Mouse (Mus musculus): ENCODE results near the gene Stat5a. TPM values are rescaled to one million over a fixed set of nuclear protein-coding genes. Genes with fewer than 3 reads are reported as not detected.

The Stat5a gene
- polyA plus RNA-seq, 1 experiment from 2014 or later, result 0.85 TPM

- no peak overlapping the region for H3K4me2 ChIP-seq
- H3K27me3 ChIP-seq, result no peaks in the 10 kb centered on the region
- peaks cover 4% of the 10 kb centered on the region for H3K9me3 ChIP-seq (replicated peaks)
- no peak overlapping the region for H3K27ac ChIP-seq
- WGBS, result 85% methylated on average over 8 of the region's 8 CpGs
- no peak overlapping the region for H3K4me3 ChIP-seq
- no peaks in the 10 kb centered on the region for H3K36me3 ChIP-seq (ENCODE audit: poor library complexity, severe bottlenecking)
- no peak overlapping the region for H3K9ac ChIP-seq
- ATAC-seq, result no peak
- H3K4me1 ChIP-seq, result no peaks in the 10 kb centered on the region
Observed at GRCm38 (mm10) chr11:100839523-100839922, 19.6 kb upstream of the Stat5a start.

GRCm38 (mm10) chr11:100840866-100841265 lies 18.3 kb upstream of the Stat5a start:
- no peak overlapping the region for H3K27ac ChIP-seq
- WGBS, result 81% methylated on average over 12 of the region's 12 CpGs
- H3K36me3 ChIP-seq (ENCODE audit: poor library complexity, severe bottlenecking), result no peaks in the 10 kb centered on the region
- no peak overlapping the region for H3K9ac ChIP-seq
- no peaks in the 10 kb centered on the region for H3K27me3 ChIP-seq
- no peak overlapping the region for H3K4me3 ChIP-seq
- H3K9me3 ChIP-seq (replicated peaks), result peaks cover 4% of the 10 kb centered on the region
- no peak overlapping the region for H3K4me2 ChIP-seq
- no peaks in the 10 kb centered on the region for H3K4me1 ChIP-seq
- no peak for ATAC-seq

DNA sequence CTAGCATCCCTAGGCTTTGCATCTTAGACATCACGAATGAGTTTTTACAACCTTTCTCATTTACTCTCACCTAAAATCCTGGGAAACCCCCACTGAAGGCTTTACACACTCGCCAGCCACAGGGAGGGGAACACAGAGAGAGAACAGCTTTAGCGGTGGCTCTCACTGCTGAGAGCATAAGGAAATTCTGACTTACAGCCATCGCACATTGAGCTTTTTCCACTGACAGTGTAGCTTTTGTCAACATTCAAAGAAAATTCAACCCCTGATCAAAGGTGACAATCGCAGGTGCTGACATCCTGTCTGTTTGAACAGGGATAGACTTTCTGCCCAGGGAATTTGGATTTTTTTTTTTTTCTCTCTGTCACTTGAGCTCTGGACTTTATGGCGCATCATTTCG lies 17.1 kb upstream of the Stat5a start:
- Histone ChIP-seq H3K9ac (no peak overlapping the region), H3K4me3 (no peak overlapping the region), H3K27ac (no peak overlapping the region), H3K27me3 (no peaks in the 10 kb centered on the region), H3K36me3 (ENCODE audit: poor library complexity, severe bottlenecking) (no peaks in the 10 kb centered on the region), H3K4me2 (no peak overlapping the region), H3K9me3 (replicated peaks) (peaks cover 4% of the 10 kb centered on the region), H3K4me1 (no peaks in the 10 kb centered on the region)
- no peak for ATAC-seq
- 88% methylated on average over 7 of the region's 7 CpGs for WGBS

DNA sequence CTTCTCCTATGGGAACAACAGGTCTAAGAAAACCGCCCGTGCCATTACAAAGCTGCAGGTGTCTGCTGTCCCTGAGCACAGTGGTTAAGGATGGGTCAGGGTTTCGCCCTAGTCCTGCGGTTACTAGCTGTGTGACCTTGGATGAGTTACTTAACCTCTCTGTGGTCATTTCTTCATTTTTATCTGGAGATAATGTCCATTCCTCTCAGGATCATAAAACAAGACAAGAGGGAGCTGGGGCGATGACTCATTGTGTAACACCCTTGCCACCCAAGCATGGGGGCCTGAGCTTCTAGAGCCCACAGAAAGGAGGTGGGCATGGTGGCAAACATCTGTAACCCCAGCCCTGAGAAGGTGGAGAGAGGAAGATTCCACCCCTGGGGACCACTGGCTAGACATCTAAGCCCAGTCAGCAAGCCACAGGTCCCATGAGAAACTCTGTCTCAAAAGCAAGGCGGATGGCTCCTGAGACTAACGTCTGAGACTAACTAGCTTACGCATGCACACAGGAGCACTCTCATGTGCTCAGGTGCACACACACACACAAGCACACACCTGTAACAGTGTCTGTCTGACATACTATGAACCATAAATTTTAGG lies 16.0 kb upstream of the Stat5a start:
- H3K9me3 ChIP-seq (replicated peaks), result no peaks in the 10 kb centered on the region
- H3K27ac ChIP-seq, result no peak overlapping the region
- no peaks in the 10 kb centered on the region for H3K27me3 ChIP-seq
- no peak overlapping the region for H3K9ac ChIP-seq
- no peak overlapping the region for H3K4me3 ChIP-seq
- ATAC-seq, result no peak
- H3K36me3 ChIP-seq (ENCODE audit: poor library complexity, severe bottlenecking), result no peaks in the 10 kb centered on the region
- WGBS, result 97% methylated on average over 8 of the region's 8 CpGs
- H3K4me1 ChIP-seq, result no peaks in the 10 kb centered on the region
- no peak overlapping the region for H3K4me2 ChIP-seq

DNA sequence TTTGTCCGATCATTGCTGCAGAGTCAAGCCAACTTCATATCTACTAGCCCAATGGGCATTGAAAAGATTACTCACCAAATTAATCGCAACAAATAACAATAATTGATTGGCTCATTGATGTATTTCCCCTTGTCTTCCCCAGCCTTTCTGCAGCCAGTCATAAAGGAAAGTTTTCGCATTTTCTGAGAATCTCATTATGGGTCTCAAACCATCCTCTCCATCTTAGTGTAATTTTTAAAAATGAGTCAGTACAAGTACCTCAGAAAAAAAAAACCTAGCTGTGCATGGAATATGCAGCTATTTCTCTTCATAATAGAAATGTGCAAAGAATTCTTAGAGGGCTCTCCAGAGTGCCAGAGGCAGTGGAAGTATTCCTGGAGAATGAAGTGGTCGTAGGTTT lies 15.0 kb upstream of the Stat5a start:
- Histone ChIP-seq H3K4me2 (no peak overlapping the region), H3K4me3 (no peak overlapping the region), H3K9me3 (replicated peaks) (no peaks in the 10 kb centered on the region), H3K36me3 (ENCODE audit: poor library complexity, severe bottlenecking) (no peaks in the 10 kb centered on the region), H3K4me1 (peaks cover 4% of the 10 kb centered on the region), H3K27me3 (no peaks in the 10 kb centered on the region), H3K9ac (no peak overlapping the region), H3K27ac (no peak overlapping the region)
- 90% methylated on average over 4 of the region's 4 CpGs for WGBS
- ATAC-seq, result no peak

- Histone ChIP-seq H3K27ac (no peak overlapping the region), H3K4me3 (no peak overlapping the region), H3K9ac (no peak overlapping the region), H3K9me3 (replicated peaks) (no peaks in the 10 kb centered on the region), H3K4me2 (no peak overlapping the region), H3K27me3 (no peaks in the 10 kb centered on the region), H3K4me1 (peaks cover 13% of the 10 kb centered on the region), H3K36me3 (ENCODE audit: poor library complexity, severe bottlenecking) (no peaks in the 10 kb centered on the region)
- 84% methylated on average over 6 of the region's 6 CpGs for WGBS
- no peak for ATAC-seq
Observed at GRCm38 (mm10) chr11:100845793-100846192, 13.4 kb upstream of the Stat5a start.

GRCm38 (mm10) chr11:100847572-100847971 lies 11.6 kb upstream of the Stat5a start:
- Histone ChIP-seq H3K9me3 (replicated peaks) (no peaks in the 10 kb centered on the region), H3K4me3 (no peak overlapping the region), H3K4me1 (peaks cover 20% of the 10 kb centered on the region), H3K9ac (no peak overlapping the region), H3K27me3 (peaks cover 9% of the 10 kb centered on the region), H3K4me2 (no peak overlapping the region), H3K27ac (no peak overlapping the region), H3K36me3 (ENCODE audit: poor library complexity, severe bottlenecking) (no peaks in the 10 kb centered on the region)
- ATAC-seq, result no peak
- 90% methylated on average over 4 of the region's 4 CpGs for WGBS

GRCm38 (mm10) chr11:100848080-100848479 lies 11.1 kb upstream of the Stat5a start:
- no peaks in the 10 kb centered on the region for H3K9me3 ChIP-seq (replicated peaks)
- no peak overlapping the region for H3K4me2 ChIP-seq
- no peak for ATAC-seq
- peaks cover 20% of the 10 kb centered on the region for H3K4me1 ChIP-seq
- no peak overlapping the region for H3K9ac ChIP-seq
- no peaks in the 10 kb centered on the region for H3K36me3 ChIP-seq (ENCODE audit: poor library complexity, severe bottlenecking)
- H3K27me3 ChIP-seq, result peaks cover 13% of the 10 kb centered on the region
- no peak overlapping the region for H3K27ac ChIP-seq
- H3K4me3 ChIP-seq, result no peak overlapping the region
- WGBS, result 87% methylated on average over 4 of the region's 4 CpGs

- Histone ChIP-seq H3K27ac (no peak overlapping the region), H3K36me3 (ENCODE audit: poor library complexity, severe bottlenecking) (no peaks in the 10 kb centered on the region), H3K9me3 (replicated peaks) (no peaks in the 10 kb centered on the region), H3K9ac (peak overlapping the region; percentile 90; the same call in 1 of the 2 replicates), H3K4me2 (peak overlapping the region; percentile 92), H3K4me1 (peaks cover 20% of the 10 kb centered on the region), H3K4me3 (peak overlapping the region; percentile 82), H3K27me3 (peaks cover 17% of the 10 kb centered on the region)
- no peak for ATAC-seq
- WGBS, result 64% methylated on average over 6 of the region's 6 CpGs
Observed at GRCm38 (mm10) chr11:100848789-100849379, 10.3 kb upstream of the Stat5a start.

DNA sequence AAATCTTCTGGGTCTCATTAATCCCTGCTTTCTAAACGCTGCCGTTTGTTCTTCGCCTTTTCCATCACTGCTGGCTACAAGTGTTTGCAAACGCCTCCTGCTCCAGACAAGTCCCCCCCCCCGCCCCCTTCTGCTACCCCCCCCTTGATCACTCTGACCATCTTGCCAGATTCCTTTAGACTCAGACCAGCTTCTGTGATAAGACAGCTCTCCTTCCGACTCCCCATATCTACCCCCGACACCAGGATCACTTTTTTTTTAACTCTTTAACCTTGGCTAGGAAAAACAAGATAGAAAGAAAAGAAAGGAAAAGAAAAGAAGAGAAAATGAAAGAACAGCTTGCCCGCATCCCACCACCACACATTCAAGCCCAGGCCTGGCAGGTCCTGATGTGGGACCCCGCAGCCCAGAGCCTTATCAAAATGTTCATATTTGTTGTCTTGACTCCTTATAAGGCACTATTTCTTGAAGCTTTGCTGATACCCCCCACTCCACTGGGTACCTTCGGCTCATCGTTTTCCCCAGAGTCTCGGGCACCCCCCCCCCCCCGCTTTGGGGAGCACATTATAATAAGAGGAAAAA lies 9.6 kb upstream of the Stat5a start:
- WGBS, result under 1% methylated on average over 13 of the region's 13 CpGs
- ATAC-seq, result no peak
- Histone ChIP-seq H3K4me2 (peak overlapping the region; percentile 92), H3K4me3 (peak overlapping the region; percentile 82), H3K36me3 (ENCODE audit: poor library complexity, severe bottlenecking) (no peaks in the 10 kb centered on the region), H3K27ac (peak overlapping the region; percentile 70; the same call in 1 of the 2 replicates), H3K9ac (peak overlapping the region; percentile 90), H3K4me1 (peaks cover 20% of the 10 kb centered on the region), H3K27me3 (peaks cover 23% of the 10 kb centered on the region), H3K9me3 (replicated peaks) (no peaks in the 10 kb centered on the region)

DNA sequence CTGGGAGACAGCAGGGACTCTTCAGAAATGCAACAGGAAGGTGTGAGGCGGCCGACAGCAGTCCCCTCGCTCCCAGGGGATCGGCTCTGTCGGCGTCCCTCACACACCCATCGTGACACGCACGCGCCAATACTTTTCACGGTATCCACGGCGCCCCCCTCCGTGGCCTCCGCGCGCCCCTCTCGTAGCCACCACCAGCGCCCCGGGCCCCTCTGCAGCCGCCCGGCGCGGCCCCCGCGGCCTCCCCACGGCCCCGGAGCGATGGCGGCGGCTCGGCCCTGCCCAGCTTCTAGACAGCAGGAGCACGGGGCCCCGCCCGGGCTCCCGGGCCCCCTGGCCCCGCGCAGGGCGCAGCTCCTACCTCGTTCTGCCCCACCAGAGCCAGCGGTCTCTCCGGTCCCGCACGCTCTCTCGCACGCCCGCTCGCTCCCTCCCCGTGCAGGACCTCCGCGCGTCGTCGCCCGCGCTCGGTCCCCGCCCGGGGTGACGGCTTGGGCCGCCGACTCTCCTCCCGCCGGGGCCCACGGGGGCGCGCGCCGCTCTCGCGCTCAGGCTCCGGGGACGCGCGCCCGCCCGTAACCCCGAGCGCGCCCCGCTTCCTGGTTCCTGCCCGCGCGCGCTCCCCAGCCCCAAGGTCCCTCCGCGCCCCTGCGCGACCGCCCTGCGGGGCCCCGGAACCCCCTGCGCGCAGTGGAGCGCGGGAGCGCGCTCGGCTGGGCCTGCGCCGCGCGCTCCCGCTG lies 8.9 kb upstream of the Stat5a start, which contains the start of gene Stat5b:
Stat5b (minus strand) TSS at position 687 of the 740 bp plus-strand sequence.
- peaks cover 25% of the 10 kb centered on the region for H3K27me3 ChIP-seq
- H3K9ac ChIP-seq, result peak within 1 kb of the TSS; percentile 90
- H3K27ac ChIP-seq, result peak within 1 kb of the TSS; percentile 70
- 0% methylated on average over 73 of the region's 104 CpGs for WGBS
- H3K9me3 ChIP-seq (replicated peaks), result no peaks in the 10 kb centered on the region
- H3K4me1 ChIP-seq, result peaks cover 20% of the 10 kb centered on the region
- ATAC-seq, result peak; percentile 84
- peak within 1 kb of the TSS; percentile 82 for H3K4me3 ChIP-seq
- H3K4me2 ChIP-seq, result peak within 1 kb of the TSS; percentile 92
- no peaks in the 10 kb centered on the region for H3K36me3 ChIP-seq (ENCODE audit: poor library complexity, severe bottlenecking)

All from forebrain, embryonic 13.5 days (tissue).